Mouse (Mus musculus) myocyte (in vitro differentiated cells): ENCODE results near the gene Atf6b. TPM values are rescaled to one million over a fixed set of nuclear protein-coding genes. Genes with fewer than 3 reads are reported as not detected.

Experiments
- H3K27me3 ChIP-seq: one replicate; pipeline ENCODE4 v1.6.1; 2011; ENCODE audit not compliant: control insufficient read depth, insufficient read depth, insufficient read length
- H3K36me3 ChIP-seq: one replicate; pipeline ENCODE4 v1.6.1; 2011; ENCODE audit not compliant: control insufficient read depth, insufficient read depth
- H3K4me2 ChIP-seq: one replicate; pipeline ENCODE4 v1.6.1; 2011; ENCODE audit warnings: low read depth, control low read depth
- H3K4me3 ChIP-seq: one replicate; pipeline ENCODE4 v1.5.1; 2011; ENCODE audit warnings: mild to moderate bottlenecking, control low read depth, moderate library complexity
- H3K79me2 ChIP-seq: one replicate; pipeline ENCODE4 v1.6.1; 2011; ENCODE audit not compliant: control insufficient read depth, insufficient read depth
- H3ac ChIP-seq: one replicate; pipeline ENCODE4 v1.6.1; 2011; ENCODE audit not compliant: control insufficient read depth, insufficient read length
- CEBPB ChIP-seq: IDR thresholded peaks from 2 replicates; pipeline ENCODE4 v1.6.1; 2011; ENCODE audit warnings: mild to moderate bottlenecking, moderate library complexity; ENCODE audit not compliant: poor library complexity, insufficient read depth, severe bottlenecking
- E2F4 ChIP-seq: IDR thresholded peaks from one replicate; pipeline ENCODE4 v1.6.1; 2011; ENCODE audit warnings: mild to moderate bottlenecking, control low read depth, moderate library complexity; ENCODE audit not compliant: insufficient read depth
- MAX ChIP-seq: IDR thresholded peaks from one replicate; pipeline ENCODE4 v1.6.1; 2011; ENCODE audit warnings: low read depth, mild to moderate bottlenecking, control low read depth
- MYOD1 ChIP-seq, 3 experiments: IDR thresholded peaks; one replicate each; pipeline ENCODE4 v1.6.1; 2011; ENCODE audit warnings: control low read depth in 2 of 3, low read depth in 2 of 3, mild to moderate bottlenecking in 2 of 3, moderate library complexity in 1 of 3; ENCODE audit not compliant: insufficient read length in 2 of 3, control insufficient read depth in 1 of 3
- MYOG ChIP-seq, 3 experiments: IDR thresholded peaks; one replicate each; pipeline ENCODE4 v1.6.1; 2011; ENCODE audit warnings: control low read depth in 2 of 3, low read depth in 2 of 3, mild to moderate bottlenecking in 2 of 3; ENCODE audit not compliant: insufficient read length in 2 of 3, control insufficient read depth in 1 of 3, insufficient read depth in 1 of 3
- POLR2A ChIP-seq: IDR thresholded peaks from one replicate; pipeline ENCODE4 v1.6.1; 2011; ENCODE audit warnings: low read depth, mild to moderate bottlenecking, control low read depth, moderate library complexity; ENCODE audit not compliant: insufficient read length
- POLR2AphosphoS2 ChIP-seq: IDR thresholded peaks from one replicate; pipeline ENCODE4 v1.6.1; 2011; ENCODE audit warnings: low read depth, control low read depth; ENCODE audit not compliant: insufficient read length
- REST ChIP-seq: IDR thresholded peaks from one replicate; pipeline ENCODE4 v1.6.1; 2011; ENCODE audit warnings: mild to moderate bottlenecking, control low read depth, moderate library complexity; ENCODE audit not compliant: insufficient read depth, insufficient read length
- SRF ChIP-seq: IDR thresholded peaks from one replicate; pipeline ENCODE4 v1.6.1; 2011; ENCODE audit warnings: low read depth; ENCODE audit not compliant: control insufficient read depth, insufficient read length
- TCF12 ChIP-seq: IDR thresholded peaks from one replicate; pipeline ENCODE4 v1.6.1; 2011; ENCODE audit warnings: mild to moderate bottlenecking, control low read depth; ENCODE audit not compliant: poor library complexity, insufficient read depth, severe bottlenecking
- TCF3 ChIP-seq: IDR thresholded peaks from one replicate; pipeline ENCODE4 v1.6.1; 2011; ENCODE audit warnings: low read depth, control low read depth; ENCODE audit not compliant: insufficient read length
- USF1 ChIP-seq: IDR thresholded peaks from one replicate; pipeline ENCODE4 v1.6.1; 2011; ENCODE audit warnings: low read depth, mild to moderate bottlenecking, control low read depth, moderate library complexity
- polyA plus RNA-seq: library from polyadenylated mRNA; unstranded; fragments of >200 nt; fragmentation: generic; extraction: Trizol; gene quantifications from one replicate; pipeline ENCODE4 v1.2.1, GENCODE M21; 2012; ENCODE audit warnings: missing spikeins

Gene Atf6b
- polyA plus RNA-seq, 1 experiment = 42.5 TPM

DNA sequence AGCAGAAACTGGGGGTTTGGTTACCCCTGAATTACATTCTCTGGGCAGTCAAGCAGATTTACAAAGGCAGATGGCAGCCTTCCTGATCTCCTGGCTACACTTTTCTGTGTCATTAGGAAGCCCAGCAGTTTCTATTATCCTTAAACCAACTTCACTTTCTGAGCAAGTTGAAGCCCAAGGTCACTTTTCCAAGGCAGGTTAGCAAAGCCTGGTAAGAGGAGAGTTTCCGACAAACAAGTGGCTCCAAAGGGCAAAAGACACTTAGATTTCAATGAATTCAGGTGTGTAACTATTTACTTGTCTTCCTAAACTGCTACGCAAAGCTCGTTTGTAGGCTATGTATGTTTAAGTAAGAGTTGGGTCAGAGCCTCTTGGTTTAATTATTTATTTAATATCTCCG lies 3.6 kb upstream of the Atf6b start:
- peaks cover 9% of the 10 kb centered on the region for H3K79me2 ChIP-seq
- H3K36me3 ChIP-seq = no peaks in the 10 kb centered on the region
- H3K27me3 ChIP-seq = no peaks in the 10 kb centered on the region
- H3ac ChIP-seq = no peak overlapping the region
- TF ChIP-seq TCF3 (no peak), MAX (no peak)
- peak overlapping the region; percentile 47 for H3K4me2 ChIP-seq
- H3K4me3 ChIP-seq = no peak overlapping the region

DNA sequence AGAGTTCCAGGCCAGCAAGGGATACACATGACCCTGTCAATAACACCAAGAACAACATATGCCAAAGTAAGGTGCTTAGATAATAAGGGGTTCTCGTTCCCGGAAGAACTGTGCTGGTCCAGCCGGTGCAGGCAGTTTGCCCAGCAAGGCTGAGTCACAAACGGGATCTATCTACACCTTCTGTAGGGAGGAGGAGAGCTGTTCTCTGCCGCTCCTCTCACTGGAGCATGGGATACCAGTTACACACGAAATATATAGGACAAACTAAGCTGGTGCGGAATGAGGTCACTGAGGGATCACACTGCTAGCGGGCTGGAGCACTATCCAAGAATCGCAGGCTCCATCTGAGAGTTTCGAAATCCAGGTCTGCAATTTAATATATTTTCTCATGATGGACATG lies 3.0 kb upstream of the Atf6b start:
- no peak overlapping the region for H3ac ChIP-seq
- H3K4me2 ChIP-seq = peak overlapping the region; percentile 47
- no peak overlapping the region for H3K4me3 ChIP-seq
- H3K36me3 ChIP-seq = no peaks in the 10 kb centered on the region
- peaks cover 9% of the 10 kb centered on the region for H3K79me2 ChIP-seq
- no peaks in the 10 kb centered on the region for H3K27me3 ChIP-seq
- no peak for TF ChIP-seq MAX
- TF ChIP-seq USF1 = no peak
- TF ChIP-seq POLR2AphosphoS2 = no peak
- no peak for TF ChIP-seq E2F4
- TF ChIP-seq CEBPB = no peak
- TF ChIP-seq SRF = no peak
- no peak for TF ChIP-seq REST
- no peak for TF ChIP-seq TCF3
- no peak for TF ChIP-seq MYOD1 (IDR thresholded peaks at IDR 0.05; ENCODE audit: control insufficient read depth in 1 of 3, insufficient read length in 2 of 3, low read depth in 2 of 3)
- no peak for TF ChIP-seq POLR2A
- TF ChIP-seq TCF12 = no peak
- TF ChIP-seq MYOG (IDR thresholded peaks at IDR 0.05; ENCODE audit: control insufficient read depth in 1 of 3, insufficient read depth in 1 of 3, insufficient read length in 2 of 3, low read depth in 2 of 3) = no peak

DNA sequence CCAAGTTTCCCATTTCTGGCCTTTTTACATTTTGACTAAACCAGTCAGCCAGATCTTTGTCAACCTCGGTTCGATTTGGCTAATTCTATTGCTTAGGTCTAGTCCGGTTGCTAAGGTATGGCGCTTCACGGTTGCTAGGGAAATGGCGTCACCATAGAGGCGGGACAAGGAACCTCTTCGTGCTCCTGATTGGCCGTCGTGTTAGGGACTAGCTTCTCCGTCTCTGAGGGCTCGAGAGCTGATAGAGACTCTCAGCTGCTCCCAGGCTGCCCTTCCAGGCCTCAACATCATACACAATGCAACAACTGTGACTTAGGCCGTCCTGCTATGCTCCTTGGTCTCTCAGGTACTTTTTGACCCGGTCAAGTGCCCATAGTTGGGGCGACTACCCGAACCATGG lies 2.3 kb upstream of the Atf6b start, which contains the start of gene Fkbpl:
Gene Fkbpl, plus strand, starts transcription at position 157 of the 400 bp plus-strand sequence.
- H3K36me3 ChIP-seq = no peaks in the 10 kb centered on the region
- TF ChIP-seq MYOD1 (IDR thresholded peaks at IDR 0.05; ENCODE audit: control insufficient read depth in 1 of 3, insufficient read length in 2 of 3, low read depth in 2 of 3) = peak in 2 of 3 experiments; percentile 2 to 25
- TF ChIP-seq TCF12 = no peak
- peak; percentile 57 for TF ChIP-seq POLR2AphosphoS2
- peak in 1 of 3 experiments; percentile 41 for TF ChIP-seq MYOG (IDR thresholded peaks at IDR 0.05; ENCODE audit: control insufficient read depth in 1 of 3, insufficient read depth in 1 of 3, insufficient read length in 2 of 3, low read depth in 2 of 3)
- TF ChIP-seq POLR2A = peak; percentile 74

DNA sequence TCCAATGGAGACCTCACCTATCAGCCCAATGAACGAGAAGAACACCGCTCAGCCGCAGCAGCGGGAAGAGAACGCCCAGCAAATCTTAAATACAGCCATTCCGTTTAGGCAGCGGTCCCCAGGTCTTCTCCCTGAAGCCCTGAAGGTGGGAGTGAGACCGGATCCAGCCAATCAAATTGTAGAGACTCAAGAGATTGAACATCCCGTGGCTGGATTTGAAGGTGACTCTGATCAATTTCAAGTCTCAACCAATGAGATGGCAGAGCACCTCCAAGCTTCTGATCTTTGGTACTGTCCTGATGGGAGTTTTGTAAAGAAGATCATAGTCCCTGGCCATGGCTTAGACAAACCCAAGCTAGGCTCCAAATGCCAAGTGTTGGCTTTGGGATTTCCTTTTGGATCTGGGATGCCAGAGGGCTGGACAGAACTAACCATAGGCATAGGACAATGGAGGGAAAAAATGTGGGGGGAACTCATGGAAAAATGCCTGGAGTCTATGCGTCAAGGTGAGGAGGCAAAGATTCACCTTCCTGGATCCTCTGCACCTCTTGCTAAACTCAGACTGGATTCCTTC lies 1.6 kb upstream of the Atf6b start:
- TF ChIP-seq POLR2A (no peak), MYOD1 (IDR thresholded peaks at IDR 0.05; ENCODE audit: control insufficient read depth in 1 of 3, insufficient read length in 2 of 3, low read depth in 2 of 3) (no peak), SRF (no peak), MAX (no peak), TCF12 (no peak), MYOG (IDR thresholded peaks at IDR 0.05; ENCODE audit: control insufficient read depth in 1 of 3, insufficient read depth in 1 of 3, insufficient read length in 2 of 3, low read depth in 2 of 3) (no peak), TCF3 (no peak), CEBPB (no peak), USF1 (no peak), POLR2AphosphoS2 (no peak), E2F4 (no peak), REST (no peak)
- Histone ChIP-seq H3K79me2 (peaks cover 9% of the 10 kb centered on the region), H3K36me3 (no peaks in the 10 kb centered on the region), H3K27me3 (no peaks in the 10 kb centered on the region), H3K4me3 (peak overlapping the region; percentile 28), H3ac (no peak overlapping the region), H3K4me2 (peak overlapping the region; percentile 69)

More for the DNA sequence above, 2.3 kb upstream of the Atf6b start, which contains the start of gene Fkbpl:
- Histone ChIP-seq H3K79me2 (peaks cover 9% of the 10 kb centered on the region), H3ac (no peak within 1 kb of the TSS), H3K27me3 (no peaks in the 10 kb centered on the region), H3K4me3 (peak within 1 kb of the TSS; percentile 28), H3K4me2 (peak within 1 kb of the TSS; percentile 69)

DNA sequence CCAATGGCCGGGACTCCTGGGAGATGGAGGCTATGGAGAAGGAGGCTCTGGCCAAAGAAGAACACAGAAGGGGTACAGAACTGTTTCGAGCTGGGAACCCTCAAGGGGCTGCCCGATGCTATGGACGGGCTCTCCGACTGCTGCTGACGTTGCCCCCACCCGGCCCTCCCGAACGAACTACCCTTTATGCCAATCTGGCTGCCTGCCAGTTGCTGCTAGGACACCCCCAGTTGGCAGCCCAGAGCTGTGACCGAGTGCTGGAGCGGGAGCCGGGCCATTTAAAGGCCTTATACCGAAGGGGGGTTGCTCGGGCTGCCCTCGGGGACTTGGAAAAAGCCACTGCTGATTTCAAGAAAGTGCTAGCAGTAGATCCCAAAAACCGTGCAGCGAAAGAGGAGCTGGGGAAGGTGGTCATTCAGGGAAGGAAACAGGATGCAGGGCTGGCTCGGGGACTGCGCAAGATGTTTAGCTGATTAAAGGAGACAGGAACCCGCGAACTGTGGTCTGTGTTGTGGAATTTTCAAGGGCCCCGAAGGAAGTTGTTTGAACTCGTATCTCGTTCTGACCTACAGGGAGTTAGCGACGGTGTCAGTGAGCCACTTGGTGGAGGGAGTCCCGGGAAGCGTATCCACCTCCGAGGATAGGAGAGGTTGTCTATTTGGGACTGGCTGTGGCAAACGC lies 975 bp upstream of the Atf6b start:
- H3K4me2 ChIP-seq = peak overlapping the region; percentile 69
- TF ChIP-seq REST = no peak
- no peak for TF ChIP-seq E2F4
- TF ChIP-seq SRF = no peak
- no peak for TF ChIP-seq TCF12
- no peak for TF ChIP-seq MYOD1 (IDR thresholded peaks at IDR 0.05; ENCODE audit: control insufficient read depth in 1 of 3, insufficient read length in 2 of 3, low read depth in 2 of 3)
- no peak for TF ChIP-seq POLR2AphosphoS2
- no peak for TF ChIP-seq MAX
- no peak for TF ChIP-seq POLR2A
- no peak for TF ChIP-seq CEBPB
- TF ChIP-seq MYOG (IDR thresholded peaks at IDR 0.05; ENCODE audit: control insufficient read depth in 1 of 3, insufficient read depth in 1 of 3, insufficient read length in 2 of 3, low read depth in 2 of 3) = no peak
- TF ChIP-seq USF1 = no peak
- TF ChIP-seq TCF3 = no peak
- H3ac ChIP-seq = no peak overlapping the region
- peak overlapping the region; percentile 28 for H3K4me3 ChIP-seq
- H3K79me2 ChIP-seq = peaks cover 9% of the 10 kb centered on the region
- H3K27me3 ChIP-seq = no peaks in the 10 kb centered on the region
- H3K36me3 ChIP-seq = no peaks in the 10 kb centered on the region
